Mouse (Mus musculus) CD4-positive naive resting alpha-beta T cell, adult 76 days (primary cell): ENCODE results near the gene Tmem215. TPM values are rescaled to one million over a fixed set of nuclear protein-coding genes. Genes with fewer than 3 reads are reported as not detected.

Experiments used
- total RNA-seq: library from RNA; stranded (reverse); gene quantifications from one replicate; pipeline ENCODE4 v1.2.4, GENCODE M21; 2023

Gene Tmem215
- not detected for total RNA-seq

DNA sequence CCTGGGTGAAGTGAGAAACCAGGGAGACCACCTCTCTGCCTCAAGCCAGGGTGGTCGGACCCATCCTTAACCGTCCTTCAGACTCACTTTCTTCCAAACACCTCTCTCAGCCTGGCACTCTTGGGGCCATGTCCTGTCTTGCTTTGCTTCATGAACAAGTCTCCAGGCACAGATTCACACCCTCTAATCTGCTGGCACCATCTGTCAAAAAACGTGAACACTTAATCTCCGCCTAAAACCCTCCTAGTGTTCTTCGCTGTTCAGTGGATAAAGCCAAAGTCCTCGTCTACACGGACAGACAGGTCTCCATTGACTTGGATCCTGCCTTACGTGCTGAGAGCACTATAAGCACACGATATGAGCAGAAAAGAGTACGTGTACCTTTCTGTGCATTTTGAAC, at the start of gene Tmem215:
Gene Tmem215, plus strand, starts transcription at position 301 of the 400 bp plus-strand sequence.

Other genes starting within 250 kb of the Tmem215 start
- gene Ddx58, start 232.4 kb upstream of the Tmem215 start, total RNA-seq: 88.8 TPM
- 33.5 TPM for gene Smim27, start 202.6 kb upstream of the Tmem215 start, total RNA-seq
- 38.9 TPM for gene Topors, start 202.3 kb upstream of the Tmem215 start, total RNA-seq
- gene Ndufb6, start 192.8 kb upstream of the Tmem215 start, total RNA-seq: 34.1 TPM
- 25.8 TPM for gene Aptx, start 231.0 kb downstream of the Tmem215 start, total RNA-seq
- gene Dnaja1, start 250.0 kb downstream of the Tmem215 start, total RNA-seq: 496 TPM